Mouse (Mus musculus) lung, adult 2 months (tissue): ENCODE measurements around the gene Pard6b.

Experiments used
- CTCF ChIP-seq: fragments of 200-500 bp; IDR thresholded peaks from 2 replicates; pipeline ENCODE4 v1.5.1; 2011; ENCODE audit warnings: mild to moderate bottlenecking, low read length, control low read depth; ENCODE audit not compliant: insufficient read depth
- POLR2A ChIP-seq: fragments of 200-500 bp; IDR thresholded peaks from 2 replicates; pipeline ENCODE4 v1.6.1; 2011; ENCODE audit warnings: low read depth, mild to moderate bottlenecking, control low read depth, low read length, borderline replicate concordance; ENCODE audit errors: extremely low read depth

- TF ChIP-seq CTCF = no peak
- TF ChIP-seq POLR2A = no peak
Observed at GRCm38 (mm10) chr2:168096487-168096886, 15.7 kb downstream of the Pard6b start.
